Mouse (Mus musculus) urinary bladder, postnatal 14 days (tissue): ENCODE measurements around the gene Chmp1a.
"Not testable (repeated sequence)": the region's sequence is repeated elsewhere in the genome, so short reads cannot be mapped to it uniquely, and the experiment has no call there.

Source experiments
- DNase-seq: peaks from one replicate; pipeline ENCODE4 v3.0.0; 2021; ENCODE audit warnings: low spot score

Gene Chmp1a

GRCm38 (mm10) chr8:123231742-123232141 lies 19.2 kb upstream of the Chmp1a start:
- no peak for DNase-seq

- DNase-seq = not testable (repeated sequence)
Observed at GRCm38 (mm10) chr8:123230326-123230725, 17.8 kb upstream of the Chmp1a start.

- no peak for DNase-seq
Observed at GRCm38 (mm10) chr8:123228416-123228815, 15.9 kb upstream of the Chmp1a start.

- DNase-seq = peak; percentile 94
Observed at GRCm38 (mm10) chr8:123224278-123225266, 12.0 kb upstream of the Chmp1a start, which contains the start of gene Cdk10. Gene Cdk10 (plus strand): TSS chr8:123224842.

GRCm38 (mm10) chr8:123220917-123221316 lies 8.4 kb upstream of the Chmp1a start:
- DNase-seq = no peak

GRCm38 (mm10) chr8:123215430-123215829 lies 2.9 kb upstream of the Chmp1a start:
- DNase-seq = no peak

- no peak for DNase-seq
Observed at GRCm38 (mm10) chr8:123213118-123213772, 682 bp upstream of the Chmp1a start.

- no peak for DNase-seq
Observed at GRCm38 (mm10) chr8:123211876-123212275, 687 bp downstream of the Chmp1a start.

GRCm38 (mm10) chr8:123203571-123203970 lies 9.0 kb downstream of the Chmp1a start:
- no peak for DNase-seq

GRCm38 (mm10) chr8:123202288-123202687 lies 10.3 kb downstream of the Chmp1a start:
- peak; percentile 77 for DNase-seq

- no peak for DNase-seq
Observed at GRCm38 (mm10) chr8:123199864-123200263, 12.7 kb downstream of the Chmp1a start.

- not testable (repeated sequence) for DNase-seq
Observed at GRCm38 (mm10) chr8:123197016-123197415, 15.5 kb downstream of the Chmp1a start.

- DNase-seq = no peak
Observed at GRCm38 (mm10) chr8:123193771-123194170, 18.8 kb downstream of the Chmp1a start.

GRCm38 (mm10) chr8:123191908-123192307 lies 20.7 kb downstream of the Chmp1a start:
- no peak for DNase-seq

- peak; percentile 84 for DNase-seq
Observed at GRCm38 (mm10) chr8:123190678-123191077, 21.9 kb downstream of the Chmp1a start.

- no peak for DNase-seq
Observed at GRCm38 (mm10) chr8:123188841-123189240, 23.7 kb downstream of the Chmp1a start.

- DNase-seq = no peak
Observed at GRCm38 (mm10) chr8:123188006-123188405, 24.6 kb downstream of the Chmp1a start.

GRCm38 (mm10) chr8:123185566-123186409 lies 26.8 kb downstream of the Chmp1a start, which contains the start of gene Dpep1:
Gene Dpep1 (plus strand): TSS chr8:123186242.
- peak; percentile 54 for DNase-seq

- no peak for DNase-seq
Observed at GRCm38 (mm10) chr8:123181391-123181790, 31.2 kb downstream of the Chmp1a start.

- no peak for DNase-seq
Observed at GRCm38 (mm10) chr8:123157888-123158465, 54.6 kb downstream of the Chmp1a start, which contains the start of gene Sult5a1. Gene Sult5a1 (minus strand): TSS chr8:123158315.

- peak; percentile 26 for DNase-seq
Observed at GRCm38 (mm10) chr8:123156070-123156773, 56.3 kb downstream of the Chmp1a start.
